Comparison of ENCODE assay signal across 8 mouse cellular contexts in the genomic region with DNA sequence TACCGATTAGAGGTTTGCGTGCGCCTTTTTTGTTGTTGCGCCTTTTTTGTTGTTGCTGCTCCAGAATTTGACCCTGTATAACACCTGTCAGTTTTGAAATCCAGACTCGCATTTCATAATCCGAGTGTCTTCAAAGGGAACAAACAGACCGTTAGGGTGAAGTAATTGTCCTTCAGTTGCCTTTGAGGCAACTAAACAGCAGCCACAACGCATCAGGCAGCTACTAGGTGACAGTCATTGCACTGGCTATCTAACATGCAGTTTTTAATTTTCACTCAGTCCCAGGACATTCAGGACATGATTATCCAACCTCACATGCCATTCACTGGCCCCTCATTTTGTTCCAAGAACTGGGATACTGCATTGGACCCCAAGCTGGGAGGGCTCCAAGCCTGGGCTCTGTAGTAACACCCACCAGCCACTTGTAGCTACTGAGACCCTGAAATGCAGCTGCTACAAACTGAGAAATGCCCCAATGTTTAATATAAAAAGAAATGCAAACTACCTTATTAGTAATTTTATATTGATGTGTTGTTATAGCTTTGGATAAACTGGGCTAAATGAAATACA. TPM values are rescaled to one million over a fixed set of nuclear protein-coding genes. Genes with fewer than 3 reads are reported as not detected.
DNase-seq lines count a peak whose midpoint lies in the region; ATAC-seq and TF ChIP-seq lines count a peak whose summit lies in the region.

No protein-coding gene starts in this region.

- peak overlapping the region; percentile 70 for H3K4me2 ChIP-seq in heart, embryonic 16.5 days (ENCODE audit: low read depth, low read length)

- H3K36me3 ChIP-seq in heart, embryonic 16.5 days (ENCODE audit: control insufficient read depth, insufficient read depth) = peaks cover 20% of the 10 kb centered on the region

- H3K4me3 ChIP-seq in layer of hippocampus, adult 2 months = peak overlapping the region; percentile 96
- peak overlapping the region; percentile 67 for H3K4me3 ChIP-seq in cortical plate, adult 2 months (ENCODE audit: insufficient read depth, low read length)
- peak overlapping the region; percentile 93 for H3K4me3 ChIP-seq in heart, embryonic 16.5 days (ENCODE audit: low read length)

- H3K9ac ChIP-seq in heart, embryonic 16.5 days (ENCODE audit: low read length) = peak overlapping the region; percentile 99

- peak overlapping the region; percentile 100 for H3K27ac ChIP-seq in layer of hippocampus, adult 2 months
- H3K27ac ChIP-seq in cortical plate, adult 2 months (ENCODE audit: insufficient read depth, low read length) = no peak overlapping the region
- peak overlapping the region; percentile 91 for H3K27ac ChIP-seq in heart, embryonic 16.5 days (ENCODE audit: low read length)

- H3K4me1 ChIP-seq in cortical plate, adult 2 months (ENCODE audit: control insufficient read depth, insufficient read depth, low read length) = peaks cover 9% of the 10 kb centered on the region; the same call in 1 of the 2 replicates
- H3K4me1 ChIP-seq in heart, embryonic 16.5 days (ENCODE audit: control insufficient read depth, insufficient read depth, low read length) = peaks cover 34% of the 10 kb centered on the region

- no peak for DNase-seq in layer of hippocampus, adult 2 months (ENCODE audit: low spot score in 2 of 2)
- no peak for DNase-seq in layer of hippocampus, postnatal 25 days (ENCODE audit: extremely low spot score in 1 of 2, low spot score in 1 of 2)
- DNase-seq in left cerebral cortex, postnatal 14 days (ENCODE audit: low spot score in 2 of 2) = no peak
- DNase-seq in right cerebral cortex, adult 18-20 months = no peak
- DNase-seq in thymus, postnatal 4 days = no peak

- intact Hi-C loops in left cerebral cortex, postnatal 14 days (cut with DNase I) = no loop called here

- 1% methylated on average over 8 of the region's 8 CpGs for WGBS in heart, embryonic 16.5 days

- no peaks in the 10 kb centered on the region for H3K9me3 ChIP-seq in heart, embryonic 16.5 days (replicated peaks; ENCODE audit: control insufficient read depth, low read length)

- TF ChIP-seq POLR2A in cortical plate, adult 2 months (IDR thresholded peaks at IDR 0.05; ENCODE audit: extremely low read depth, insufficient read depth, low read length) = no peak

- ATAC-seq in heart, embryonic 16.5 days (replicated peaks; ENCODE audit: extremely low read depth, insufficient read depth, low FRiP score) = peak; percentile 8
- ATAC-seq in megakaryocyte, adult 5-6 weeks (ENCODE audit: poor library complexity, severe bottlenecking) = peak; percentile 37

- TF ChIP-seq CTCF in layer of hippocampus, adult 2 months (conservative IDR thresholded peaks at IDR 0.05) = no peak
- TF ChIP-seq CTCF in cortical plate, adult 2 months (IDR thresholded peaks at IDR 0.05; ENCODE audit: extremely low read depth, insufficient read depth, low read length) = no peak

- H3K27me3 ChIP-seq in heart, embryonic 16.5 days (ENCODE audit: control insufficient read depth, insufficient read depth, low read length) = no peaks in the 10 kb centered on the region

RNA-seq across cellular contexts. Expression of a gene that starts 0.7 kb away (rescaled TPM):
- total RNA-seq in layer of hippocampus, adult 2 months (2021) = 100 to 1,000 TPM; 198 to 200 TPM
- total RNA-seq in layer of hippocampus, postnatal 25 days (2021) = 100 to 1,000 TPM; 191 to 194 TPM
- 101 and 105 TPM in 2 replicates for polyA plus RNA-seq in cortical plate, adult 2 months (2012; rRNA removed)
- polyA plus RNA-seq in heart, embryonic 16.5 days (2015; fragmentation: Nextera tagmentation; extraction: Ambion mirVana) = 164 and 184 TPM in 2 replicates
- total RNA-seq in megakaryocyte, adult 5-6 weeks (2015) = 12.5 and 12.7 TPM in 2 replicates
- total RNA-seq in megakaryocyte, adult 5-6 weeks (2017) = 15.7 and 17.4 TPM in 2 replicates
- total RNA-seq in left cerebral cortex, postnatal 14 days (2021) = 100 to 1,000 TPM; 184 TPM

RNA-seq across cellular contexts. Expression of a gene that starts 31.4 kb away (rescaled TPM):
- total RNA-seq in layer of hippocampus, adult 2 months (2021) = 10 to 100 TPM; 16.4 to 21.5 TPM
- 10 to 100 TPM; 21.7 to 25.2 TPM for total RNA-seq in layer of hippocampus, postnatal 25 days (2021)
- 21.9 and 24.4 TPM in 2 replicates for polyA plus RNA-seq in cortical plate, adult 2 months (2012; rRNA removed)
- polyA plus RNA-seq in heart, embryonic 16.5 days (2015; fragmentation: Nextera tagmentation; extraction: Ambion mirVana) = 58.5 and 62.7 TPM in 2 replicates
- 10.5 TPM in 2 replicates for total RNA-seq in megakaryocyte, adult 5-6 weeks (2015)
- total RNA-seq in megakaryocyte, adult 5-6 weeks (2017) = 22.9 and 25.7 TPM in 2 replicates
- 10 to 100 TPM; 20.3 to 21.8 TPM for total RNA-seq in left cerebral cortex, postnatal 14 days (2021)

RNA-seq across cellular contexts. Expression of a gene that starts 35.5 kb away (rescaled TPM):
- 10 to 100 TPM; 27.0 to 27.9 TPM for total RNA-seq in layer of hippocampus, adult 2 months (2021)
- total RNA-seq in layer of hippocampus, postnatal 25 days (2021) = 10 to 100 TPM; 28.4 to 29.1 TPM
- 33.2 TPM in 2 replicates for polyA plus RNA-seq in cortical plate, adult 2 months (2012; rRNA removed)
- polyA plus RNA-seq in heart, embryonic 16.5 days (2015; fragmentation: Nextera tagmentation; extraction: Ambion mirVana) = 12.1 and 14.2 TPM in 2 replicates
- total RNA-seq in megakaryocyte, adult 5-6 weeks (2015) = 39.4 and 41.4 TPM in 2 replicates
- 42.1 and 45.5 TPM in 2 replicates for total RNA-seq in megakaryocyte, adult 5-6 weeks (2017)
- total RNA-seq in left cerebral cortex, postnatal 14 days (2021) = 10 to 100 TPM; 26.8 to 30.6 TPM

RNA-seq across cellular contexts. Expression of a gene that starts 36.4 kb away (rescaled TPM):
- total RNA-seq in layer of hippocampus, adult 2 months (2021) = 1 to 10 TPM; 8.8 to 9.5 TPM
- 1 to 10 TPM; 7.9 to 8.5 TPM for total RNA-seq in layer of hippocampus, postnatal 25 days (2021)
- 7.1 and 7.8 TPM in 2 replicates for polyA plus RNA-seq in cortical plate, adult 2 months (2012; rRNA removed)
- polyA plus RNA-seq in heart, embryonic 16.5 days (2015; fragmentation: Nextera tagmentation; extraction: Ambion mirVana) = 10.4 and 12.4 TPM in 2 replicates
- total RNA-seq in megakaryocyte, adult 5-6 weeks (2015) = 2.5 and 6.6 TPM in 2 replicates
- total RNA-seq in megakaryocyte, adult 5-6 weeks (2017) = 11.5 and 15.3 TPM in 2 replicates
- total RNA-seq in left cerebral cortex, postnatal 14 days (2021) = 1 to 10 TPM; 7.9 to 8.0 TPM

RNA-seq across cellular contexts. Expression of a gene that starts 36.6 kb away (rescaled TPM):
- 10 to 100 TPM; 19.9 to 26.5 TPM for total RNA-seq in layer of hippocampus, adult 2 months (2021)
- 10 to 100 TPM; 15.2 to 26.5 TPM for total RNA-seq in layer of hippocampus, postnatal 25 days (2021)
- polyA plus RNA-seq in cortical plate, adult 2 months (2012; rRNA removed) = 57.6 and 62.3 TPM in 2 replicates
- polyA plus RNA-seq in heart, embryonic 16.5 days (2015; fragmentation: Nextera tagmentation; extraction: Ambion mirVana) = 33.9 and 36.8 TPM in 2 replicates
- 47.8 and 52.8 TPM in 2 replicates for total RNA-seq in megakaryocyte, adult 5-6 weeks (2015)
- total RNA-seq in megakaryocyte, adult 5-6 weeks (2017) = 61.5 and 72.5 TPM in 2 replicates
- total RNA-seq in left cerebral cortex, postnatal 14 days (2021) = 10 to 100 TPM; 17.5 to 19.7 TPM

Comparison
In these comparisons a context has a peak if more than half of its experiments do, and no peak if none do; other contexts are left out.
1. RNA of a gene that starts 0.7 kb away (total RNA-seq): 198 to 200 TPM in layer of hippocampus, adult 2 months, 191 to 194 TPM in layer of hippocampus, postnatal 25 days and 184 TPM in left cerebral cortex, postnatal 14 days; 12.5 to 17.4 TPM in megakaryocyte, adult 5-6 weeks; every median in the first group is over 10 times any median in the second.
2. Peak in every context shown above with its lines, with median percentiles within 50 percentile points of each other: H3K4me3 ChIP-seq.